Mouse (Mus musculus): ENCODE data around the gene Rnf38. TPM values are rescaled to one million over a fixed set of nuclear protein-coding genes. Genes with fewer than 3 reads are reported as not detected.

Rnf38 gene
- polyA plus RNA-seq (2012; rRNA removed): 124 and 147 TPM in 2 replicates

DNA sequence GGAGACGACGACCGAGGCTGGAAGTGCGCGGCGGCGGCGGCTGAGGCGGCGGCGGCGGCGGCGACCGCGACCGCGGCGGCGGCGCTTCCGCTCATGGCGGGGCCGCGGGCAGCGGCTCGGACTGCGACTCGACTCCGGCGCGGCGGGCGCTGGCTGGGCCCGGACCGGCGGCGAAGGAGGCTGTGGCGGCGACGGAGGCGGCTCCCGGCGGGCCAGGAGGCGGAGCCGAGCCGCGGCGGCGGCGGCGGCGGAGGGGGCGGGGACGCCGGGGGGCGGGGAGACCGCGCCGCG is at the start of gene Rnf38:
Rnf38 (minus strand) TSS at position 77 of the 291 bp plus-strand sequence.
- no peak for DNase-seq (ENCODE audit: low read depth)

- no peak for DNase-seq (ENCODE audit: low read depth)
Observed at GRCm38 (mm10) chr4:44281597-44282265, 48.1 kb upstream of the Rnf38 start.

DNA sequence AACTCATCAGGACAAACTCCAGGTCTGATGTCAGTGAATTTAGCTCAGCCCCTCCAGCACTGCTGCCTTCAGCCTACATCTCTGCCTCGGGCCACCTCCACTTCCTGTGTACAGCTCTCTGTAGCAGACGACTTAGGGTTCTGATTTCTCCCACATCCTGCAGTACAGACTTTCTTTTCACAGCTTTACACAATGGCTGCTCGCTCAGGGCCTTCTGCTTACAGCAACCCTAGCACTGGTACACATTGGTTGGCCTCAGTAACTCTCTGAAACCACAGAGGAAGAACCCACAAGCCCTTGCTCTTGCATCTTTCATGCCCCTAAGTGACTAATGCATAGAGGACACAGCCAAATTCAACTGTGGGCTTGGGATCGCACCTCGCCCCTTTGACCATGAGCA is 37.5 kb upstream of the Rnf38 start:
- no peak for DNase-seq (ENCODE audit: low read depth)

GRCm38 (mm10) chr4:44269376-44269817 is 35.8 kb upstream of the Rnf38 start:
- DNase-seq (ENCODE audit: low read depth): no peak

GRCm38 (mm10) chr4:44267437-44267836 is 33.8 kb upstream of the Rnf38 start:
- DNase-seq (ENCODE audit: low read depth): no peak

GRCm38 (mm10) chr4:44265500-44265899 is 31.9 kb upstream of the Rnf38 start:
- no peak for DNase-seq (ENCODE audit: low read depth)

DNA sequence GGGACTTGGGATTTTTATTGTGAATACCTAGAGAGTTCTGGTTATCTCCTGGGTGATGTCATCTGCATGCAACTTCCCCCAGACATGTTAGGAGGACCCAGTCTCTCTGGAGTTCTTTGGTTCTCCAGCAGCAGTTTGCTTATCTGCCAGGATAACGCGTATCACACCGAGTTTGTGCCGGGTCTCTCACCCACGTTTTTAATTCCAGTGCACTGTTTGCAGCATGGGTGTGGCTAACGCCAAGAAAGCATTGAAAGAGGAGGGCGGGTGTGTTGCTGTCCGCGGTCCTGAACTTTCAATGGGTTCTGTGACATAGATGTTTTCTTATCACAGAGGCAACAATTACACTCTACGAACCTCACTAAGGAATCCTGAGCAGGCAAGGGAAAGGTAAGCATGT is 26.7 kb upstream of the Rnf38 start:
- no peak for DNase-seq (ENCODE audit: low read depth)

GRCm38 (mm10) chr4:44259126-44259525 is 25.5 kb upstream of the Rnf38 start:
- no peak for DNase-seq (ENCODE audit: low read depth)

DNA sequence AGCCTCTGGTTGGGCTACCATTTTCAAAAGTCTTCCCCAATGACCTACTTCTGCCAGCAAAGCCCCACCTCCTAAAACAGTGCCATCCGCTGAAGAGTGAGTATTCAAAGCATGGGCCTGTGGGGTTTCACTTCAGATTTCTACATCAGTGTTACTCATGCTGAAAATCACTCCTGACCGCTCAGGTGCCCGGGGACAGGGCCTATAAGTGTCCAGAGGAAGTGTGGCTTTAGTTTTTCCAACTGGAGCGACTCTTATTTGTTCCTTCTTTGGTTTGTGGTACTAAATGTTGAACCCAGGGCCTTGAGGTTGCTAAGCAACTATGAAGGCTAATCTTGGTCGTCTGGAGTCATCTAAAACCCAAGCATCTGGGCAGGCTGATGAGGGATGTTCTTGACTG is 21.0 kb upstream of the Rnf38 start:
- no peak for DNase-seq (ENCODE audit: low read depth)

- no peak for DNase-seq (ENCODE audit: low read depth)
Observed at GRCm38 (mm10) chr4:44253191-44253590, 19.6 kb upstream of the Rnf38 start.

- no peak for DNase-seq (ENCODE audit: low read depth)
Observed at GRCm38 (mm10) chr4:44251966-44252916, 18.7 kb upstream of the Rnf38 start.

GRCm38 (mm10) chr4:44251521-44251920 is 17.9 kb upstream of the Rnf38 start:
- DNase-seq (ENCODE audit: low read depth): no peak

DNA sequence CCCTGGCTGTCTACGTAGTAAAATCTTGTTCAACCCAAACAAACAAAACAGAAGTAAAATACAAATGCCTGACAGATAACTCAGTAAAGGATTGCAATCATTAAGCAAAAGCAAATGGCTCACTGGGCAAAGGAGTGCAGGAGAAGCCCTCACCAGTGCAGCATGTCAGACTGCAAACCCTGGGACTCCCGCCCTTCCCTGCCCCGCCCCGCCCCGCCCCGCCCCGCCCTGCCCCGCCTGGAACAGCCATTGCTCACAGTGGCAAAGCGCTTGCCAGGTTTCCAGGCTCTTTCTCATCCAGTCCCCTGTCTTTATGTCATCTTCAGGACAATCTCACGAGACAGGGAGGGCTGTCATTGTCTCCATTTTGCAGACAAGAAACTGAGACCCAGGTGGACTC is 16.1 kb upstream of the Rnf38 start:
- no peak for DNase-seq (ENCODE audit: low read depth)

GRCm38 (mm10) chr4:44247051-44247939 is 13.7 kb upstream of the Rnf38 start:
- DNase-seq (ENCODE audit: low read depth): no peak

- no peak for DNase-seq (ENCODE audit: low read depth)
Observed at GRCm38 (mm10) chr4:44246285-44246684, 12.7 kb upstream of the Rnf38 start.

GRCm38 (mm10) chr4:44241638-44242037 is 8.0 kb upstream of the Rnf38 start:
- no peak for DNase-seq (ENCODE audit: low read depth)

GRCm38 (mm10) chr4:44235946-44236345 is 2.4 kb upstream of the Rnf38 start:
- no peak for DNase-seq (ENCODE audit: low read depth)

- DNase-seq (ENCODE audit: low read depth): no peak
Observed at GRCm38 (mm10) chr4:44234004-44234866, 646 bp upstream of the Rnf38 start.

GRCm38 (mm10) chr4:44232771-44233712 is 547 bp downstream of the Rnf38 start:
- DNase-seq (ENCODE audit: low read depth): no peak

DNA sequence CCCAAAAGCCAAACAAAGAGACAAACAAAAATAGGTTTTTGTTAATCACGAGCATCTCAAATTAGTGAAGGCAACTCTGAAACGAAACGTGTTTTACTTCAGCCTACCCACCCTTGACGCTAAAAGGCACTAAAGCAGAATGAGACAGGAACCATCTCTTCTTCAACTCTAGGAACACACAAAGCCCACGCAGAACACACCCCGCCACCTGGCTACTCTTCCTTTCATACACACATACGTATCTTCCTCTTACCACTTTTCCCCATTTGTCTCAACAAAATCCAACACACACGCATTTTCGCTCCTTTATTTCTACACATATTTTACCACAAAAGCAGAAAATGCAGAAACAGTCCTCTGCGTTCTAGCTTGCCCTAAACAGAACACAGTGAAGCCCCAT is 8.5 kb downstream of the Rnf38 start:
- DNase-seq (ENCODE audit: low read depth): no peak

Data from gonadal fat pad, adult 2 months (tissue).